Mouse (Mus musculus) spleen, adult 2 months (tissue): ENCODE measurements around the gene Grhl3.

Experiments
- CTCF ChIP-seq: fragments of 200-500 bp; IDR thresholded peaks from 2 replicates; pipeline ENCODE4 v1.5.1; 2011; ENCODE audit warnings: mild to moderate bottlenecking, inconsistent platforms; ENCODE audit not compliant: insufficient read depth, insufficient read length, insufficient replicate concordance; ENCODE audit errors: extremely low read depth
- POLR2A ChIP-seq: fragments of 200-500 bp; IDR thresholded peaks from 2 replicates; pipeline ENCODE4 v1.6.1; 2011; ENCODE audit warnings: low read depth, low read length, inconsistent platforms

- TF ChIP-seq POLR2A: no peak
- no peak for TF ChIP-seq CTCF
Observed at GRCm38 (mm10) chr4:135597571-135597970, 24.1 kb upstream of the Grhl3 start.
